Mouse (Mus musculus) limb, embryonic 14.5 days (tissue): Measurements from ENCODE around the gene Os9. TPM values are rescaled to one million over a fixed set of nuclear protein-coding genes. Genes with fewer than 3 reads are reported as not detected.

Source experiments
- ATAC-seq: fragments of 200-750 bp; cut with Nextera tagmentation; 2 replicates; pipeline ENCODE4 v1.8.0; 2017; ENCODE audit warnings: low read depth, moderate number of reproducible peaks, moderate TSS enrichment; ENCODE audit not compliant: low FRiP score
- DNase-seq: peaks from one replicate; pipeline ENCODE4 v3.0.0-alpha.2; 2015; ENCODE audit warnings: low spot score
- H3K27ac ChIP-seq: fragments of 300-500 bp; sonication (generic); replicated peaks from 2 replicates; pipeline ENCODE4 v1.5.1; 2014; ENCODE audit warnings: low read depth, mild to moderate bottlenecking, low read length, moderate library complexity, mixed read lengths
- H3K27me3 ChIP-seq: fragments of 300-500 bp; sonication (generic); 2 replicates; pipeline ENCODE4 v1.6.1; 2014; ENCODE audit warnings: low read length, mixed read lengths; ENCODE audit not compliant: control insufficient read depth, insufficient read depth
- H3K36me3 ChIP-seq: fragments of 300-500 bp; sonication (generic); 2 replicates; pipeline ENCODE4 v1.6.1; 2014; ENCODE audit warnings: mild to moderate bottlenecking, low read length, moderate library complexity, mixed read lengths; ENCODE audit not compliant: control insufficient read depth, insufficient read depth
- H3K4me1 ChIP-seq: fragments of 300-500 bp; sonication (generic); 2 replicates; pipeline ENCODE4 v1.6.1; 2014; ENCODE audit warnings: antibody characterized with exemption, low read length, mixed read lengths; ENCODE audit not compliant: control insufficient read depth, insufficient read depth
- H3K4me2 ChIP-seq: fragments of 300-500 bp; sonication (generic); replicated peaks from 2 replicates; pipeline ENCODE4 v1.6.1; 2014; ENCODE audit warnings: low read depth, mild to moderate bottlenecking, low read length, moderate library complexity; ENCODE audit not compliant: severe bottlenecking
- H3K4me3 ChIP-seq: fragments of 300-500 bp; sonication (generic); replicated peaks from 2 replicates; pipeline ENCODE4 v1.5.1; 2014; ENCODE audit warnings: low read length
- H3K9ac ChIP-seq: fragments of 300-500 bp; sonication (generic); 2 replicates; pipeline ENCODE4 v1.6.1; 2014; ENCODE audit warnings: mild to moderate bottlenecking, low read depth, low read length, moderate library complexity; ENCODE audit not compliant: severe bottlenecking
- H3K9me3 ChIP-seq: fragments of 300-500 bp; sonication (generic); 2 replicates; pipeline ENCODE4 v1.6.1; 2016; ENCODE audit warnings: low read length; ENCODE audit not compliant: control insufficient read depth
- POLR2A ChIP-seq: fragments of 200-500 bp; IDR thresholded peaks from 2 replicates; pipeline ENCODE4 v1.8.0; 2012; ENCODE audit warnings: inconsistent platforms, mild to moderate bottlenecking, moderate library complexity, borderline replicate concordance; ENCODE audit not compliant: insufficient read depth, insufficient read length; ENCODE audit errors: extremely low read depth
- WGBS: fragments of 180-500 bp; shearing (Covaris S2); extraction: QIAGEN DNeasy Blood & Tissue Kit; methylation state at CpG from one replicate; pipeline ENCODE4 v1.1.7; 2014; 5-methylcytosine and 5-hydroxymethylcytosine counted together
- polyA plus RNA-seq, 2 experiments: library from polyadenylated mRNA; depleted of rRNA in 1 of 2; stranded (reverse) in 1 of 2; unstranded in 1 of 2; fragments of >200 nt; fragmentation: Nextera tagmentation in 1 of 2; extraction: Ambion mirVana in 1 of 2; gene quantifications; 2 replicates each; pipeline versions ENCODE4 v1.2.1 to v1.2.3; 2012 to 2014

Gene Os9
- polyA plus RNA-seq, 2 experiments, result 54.7 to 61.0 TPM

DNA sequence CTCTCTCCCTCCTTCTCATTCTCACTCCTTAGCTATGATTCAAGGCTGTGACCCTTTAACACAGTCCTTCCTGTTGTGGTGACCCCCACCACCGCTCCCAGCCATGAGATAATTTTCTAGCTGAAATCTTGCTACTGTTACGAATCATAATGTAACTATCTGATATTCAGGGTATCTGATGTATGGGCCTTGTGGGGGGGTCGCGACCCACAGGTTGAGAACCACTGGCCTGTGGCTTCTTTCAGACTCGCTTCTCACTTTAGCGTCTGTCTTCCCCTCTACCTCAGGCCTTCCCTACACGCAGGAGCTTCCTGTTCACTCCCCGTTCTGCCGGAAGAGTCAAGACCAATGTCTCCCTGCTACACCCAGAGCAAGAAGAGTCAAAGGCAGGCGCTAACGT lies 2.5 kb downstream of the Os9 start:
- Histone ChIP-seq H3K27ac (no peak overlapping the region), H3K27me3 (no peaks in the 10 kb centered on the region), H3K9ac (no peak overlapping the region), H3K4me3 (no peak overlapping the region), H3K4me2 (no peak overlapping the region), H3K4me1 (0 out of 2 replicates have a peak, but pooled peaks cover 2% of the 10 kb centered on the region), H3K36me3 (peaks cover 33% of the 10 kb centered on the region), H3K9me3 (no peaks in the 10 kb centered on the region)
- WGBS, result 91% methylated on average over 11 of the region's 11 CpGs
- ATAC-seq (no peak), DNase-seq (no peak)
- no peak for TF ChIP-seq POLR2A

DNA sequence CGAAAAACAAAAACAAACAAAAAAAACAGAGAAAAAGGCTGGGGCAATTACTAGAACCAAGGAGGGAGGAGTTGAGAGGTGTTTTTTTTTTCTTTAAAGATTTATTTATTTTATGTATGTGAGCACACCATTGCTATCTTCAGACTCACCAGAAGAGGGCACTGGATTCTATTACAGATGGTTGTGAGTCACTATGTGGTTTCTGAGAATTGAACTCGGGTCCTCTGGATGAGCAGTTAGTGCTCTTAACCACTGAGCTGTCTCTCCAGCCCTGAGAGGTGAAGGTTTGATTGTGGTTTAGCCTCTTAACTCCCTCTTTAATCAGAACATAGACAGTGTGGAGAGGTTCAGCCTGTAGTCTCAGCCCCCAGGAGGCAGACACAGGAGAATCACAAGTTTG lies 5.9 kb downstream of the Os9 start:
- no peaks in the 10 kb centered on the region for H3K4me1 ChIP-seq
- 87% methylated on average over 2 of the region's 2 CpGs for WGBS
- no peak overlapping the region for H3K4me3 ChIP-seq
- ATAC-seq (no peak), DNase-seq (no peak)
- H3K9ac ChIP-seq, result no peak overlapping the region
- no peaks in the 10 kb centered on the region for H3K27me3 ChIP-seq
- peaks cover 37% of the 10 kb centered on the region for H3K36me3 ChIP-seq
- H3K27ac ChIP-seq, result no peak overlapping the region
- no peak for TF ChIP-seq POLR2A
- H3K9me3 ChIP-seq, result no peaks in the 10 kb centered on the region
- H3K4me2 ChIP-seq, result no peak overlapping the region

- peaks cover 37% of the 10 kb centered on the region for H3K36me3 ChIP-seq
- no peak for TF ChIP-seq POLR2A
- no peak overlapping the region for H3K9ac ChIP-seq
- no peaks in the 10 kb centered on the region for H3K27me3 ChIP-seq
- H3K27ac ChIP-seq, result no peak overlapping the region
- ATAC-seq (no peak), DNase-seq (no peak)
- no peaks in the 10 kb centered on the region for H3K9me3 ChIP-seq
- H3K4me2 ChIP-seq, result no peak overlapping the region
- WGBS, result 90% methylated on average over 11 of the region's 11 CpGs
- H3K4me3 ChIP-seq, result no peak overlapping the region
- no peaks in the 10 kb centered on the region for H3K4me1 ChIP-seq
Observed at GRCm38 (mm10) chr10:127114408-127114807, 6.5 kb downstream of the Os9 start.

DNA sequence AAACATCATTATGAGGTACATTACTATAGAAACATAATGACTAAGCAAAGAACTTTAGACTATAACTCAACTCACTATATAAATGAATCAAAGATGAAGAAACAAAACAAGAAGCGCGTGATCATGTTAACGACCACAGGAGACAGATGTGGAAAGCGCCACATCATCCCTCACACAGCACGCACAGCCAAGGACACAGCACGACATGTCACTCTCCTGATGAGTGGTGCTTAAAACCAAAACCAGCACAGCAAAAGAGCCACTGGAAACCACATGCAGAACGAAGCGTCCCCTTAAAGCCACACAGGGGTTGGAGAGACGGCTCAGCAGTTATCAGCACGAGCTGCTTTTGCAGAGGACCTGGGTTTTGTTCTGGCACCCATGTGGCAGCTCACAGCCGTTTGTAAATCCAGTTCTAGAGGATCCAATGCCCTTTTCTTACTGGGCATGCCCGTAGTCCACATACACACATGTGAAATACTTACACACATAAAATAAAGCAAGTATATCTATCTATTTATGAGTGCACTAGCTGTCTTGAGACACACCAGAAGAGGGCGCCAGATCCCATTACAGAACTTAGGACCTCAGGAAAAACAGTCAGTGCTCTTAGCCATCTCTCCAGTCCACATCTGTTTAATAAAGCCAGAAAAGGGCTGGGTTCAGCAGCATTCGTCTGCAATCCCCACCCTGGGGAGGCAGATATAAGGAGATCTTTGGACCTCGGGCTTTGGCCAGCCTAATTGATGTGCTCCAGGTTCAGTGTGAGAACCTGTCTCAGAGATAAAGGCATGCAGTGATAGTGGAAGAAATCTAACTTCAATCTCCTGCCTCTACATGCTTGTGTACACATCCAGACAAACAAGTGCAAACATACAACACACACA lies 9.7 kb downstream of the Os9 start:
- 91% methylated on average over 15 of the region's 15 CpGs for WGBS
- Histone ChIP-seq H3K27ac (no peak overlapping the region), H3K4me1 (no peaks in the 10 kb centered on the region), H3K9ac (no peak overlapping the region), H3K27me3 (no peaks in the 10 kb centered on the region), H3K4me3 (no peak overlapping the region), H3K9me3 (no peaks in the 10 kb centered on the region), H3K36me3 (peaks cover 20% of the 10 kb centered on the region), H3K4me2 (no peak overlapping the region)
- no peak for TF ChIP-seq POLR2A
- no peak for DNase-seq
- no peak for ATAC-seq

DNA sequence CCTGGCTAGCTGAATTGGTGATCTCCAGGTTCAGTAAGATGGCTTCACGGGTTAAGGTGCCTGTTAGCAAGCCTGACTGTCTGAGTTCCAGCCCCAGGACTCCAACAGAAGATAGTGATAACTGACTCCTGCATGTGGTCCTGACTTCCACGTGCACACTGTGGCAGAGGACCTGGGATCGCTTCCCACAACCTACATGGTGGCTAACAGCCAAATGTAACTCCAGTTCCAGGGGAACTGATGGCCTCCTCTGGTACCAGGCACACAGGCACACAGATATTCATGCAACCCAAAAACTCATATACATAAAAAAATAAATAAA lies 12.7 kb downstream of the Os9 start:
- 0 out of 2 replicates have a peak, but pooled peaks cover 14% of the 10 kb centered on the region for H3K36me3 ChIP-seq
- no peaks in the 10 kb centered on the region for H3K4me1 ChIP-seq
- H3K4me3 ChIP-seq, result no peak overlapping the region
- H3K27me3 ChIP-seq, result no peaks in the 10 kb centered on the region
- DNase-seq (no peak), ATAC-seq (no peak)
- no peaks in the 10 kb centered on the region for H3K9me3 ChIP-seq
- no peak for TF ChIP-seq POLR2A
- no peak overlapping the region for H3K4me2 ChIP-seq
- H3K9ac ChIP-seq, result no peak overlapping the region
- no peak overlapping the region for H3K27ac ChIP-seq
- 72% methylated on average over 3 of the region's 3 CpGs for WGBS
